Mouse (Mus musculus) urinary bladder, postnatal 4 days (tissue): ENCODE data around the gene Ssu2.

ENCODE experiments used
- DNase-seq, 2 experiments: peaks; one replicate each; pipeline ENCODE4 v3.0.0; 2021 to 2022; ENCODE audit warnings: low spot score in 2 of 2

Gene Ssu2

GRCm38 (mm10) chr6:112350452-112350851 lies 37.4 kb downstream of the Ssu2 start:
- no peak for DNase-seq

- DNase-seq = no peak
Observed at GRCm38 (mm10) chr6:112339016-112339415, 48.8 kb downstream of the Ssu2 start.

- no peak for DNase-seq
Observed at GRCm38 (mm10) chr6:112337667-112338066, 50.2 kb downstream of the Ssu2 start.

- DNase-seq = no peak
Observed at GRCm38 (mm10) chr6:112333930-112334329, 53.9 kb downstream of the Ssu2 start.

GRCm38 (mm10) chr6:112331223-112331598 lies 56.6 kb downstream of the Ssu2 start:
- DNase-seq = no peak

GRCm38 (mm10) chr6:112330520-112331222 lies 57.2 kb downstream of the Ssu2 start:
- DNase-seq = no peak

- DNase-seq = no peak
Observed at GRCm38 (mm10) chr6:112327793-112328192, 60.0 kb downstream of the Ssu2 start.

- no peak for DNase-seq
Observed at GRCm38 (mm10) chr6:112325213-112325612, 62.6 kb downstream of the Ssu2 start.

- DNase-seq = no peak
Observed at GRCm38 (mm10) chr6:112322916-112323315, 64.9 kb downstream of the Ssu2 start.

- no peak for DNase-seq
Observed at GRCm38 (mm10) chr6:112320679-112321078, 67.1 kb downstream of the Ssu2 start.

- DNase-seq = no peak
Observed at GRCm38 (mm10) chr6:112319449-112319848, 68.4 kb downstream of the Ssu2 start.

GRCm38 (mm10) chr6:112311385-112311784 lies 76.4 kb downstream of the Ssu2 start:
- no peak for DNase-seq

GRCm38 (mm10) chr6:112309330-112309938 lies 78.4 kb downstream of the Ssu2 start:
- no peak for DNase-seq
